Mouse (Mus musculus): ENCODE data around the gene Suco.

Suco gene

DNA sequence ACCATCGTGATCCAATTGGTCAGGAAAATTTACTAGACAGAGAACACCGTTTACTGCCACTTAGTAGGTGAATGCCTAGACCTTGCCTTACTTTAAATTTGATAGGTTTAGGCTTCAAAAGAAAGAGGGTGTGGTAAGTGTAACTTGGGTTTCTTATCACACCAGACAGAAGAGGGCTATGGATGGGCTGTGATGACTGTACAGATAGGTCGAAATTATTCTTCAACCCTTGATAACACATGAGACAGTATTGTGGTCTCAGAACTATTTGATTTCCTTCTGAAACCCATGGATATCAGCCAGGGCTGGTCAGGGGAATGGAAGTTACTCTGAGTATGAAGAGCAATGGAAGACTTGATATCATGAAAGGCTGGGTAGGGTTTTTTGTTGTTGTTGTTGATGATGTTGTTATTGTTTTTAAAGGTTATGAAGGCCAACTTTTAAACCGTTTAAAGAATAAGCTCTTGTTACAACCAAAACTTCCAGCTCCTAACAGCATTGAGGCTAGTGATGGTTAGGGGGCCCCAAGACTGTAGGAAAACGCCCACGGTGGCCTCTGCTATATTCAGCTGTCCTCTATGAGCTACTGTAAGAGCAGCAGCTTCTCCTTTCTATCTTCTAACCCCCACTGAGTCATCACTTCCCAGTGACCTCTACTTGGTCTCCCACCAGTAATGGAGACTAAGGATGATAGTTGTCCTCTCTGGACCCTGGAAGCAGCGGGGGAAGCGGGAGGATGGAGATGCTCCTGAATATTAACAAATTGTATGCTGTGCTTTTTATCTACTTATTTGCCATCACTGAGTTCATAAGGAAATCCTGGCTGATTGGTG lies 84.4 kb downstream of the Suco start:
- DNase-seq (ENCODE audit: extremely low spot score, low spot score): no peak

DNA sequence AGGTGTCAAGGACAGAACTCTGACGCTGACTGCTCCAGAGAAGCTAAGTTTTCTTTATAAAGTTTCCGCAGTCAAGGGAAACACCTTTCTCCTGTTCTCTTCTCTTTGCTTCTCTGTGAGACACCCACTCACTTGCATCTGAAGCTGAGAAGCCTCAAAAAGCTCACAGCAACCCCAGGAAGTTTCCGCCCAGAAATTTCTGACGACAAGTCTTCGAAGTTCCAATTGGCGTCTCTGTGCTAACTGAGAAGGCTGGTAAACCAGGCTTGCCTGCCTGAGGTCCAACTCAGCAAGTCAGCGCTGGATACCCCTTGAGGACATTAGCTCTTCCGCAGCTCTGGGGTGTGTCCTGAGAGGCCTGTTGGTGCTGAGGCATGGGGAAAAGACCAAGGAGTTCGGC lies 88.1 kb downstream of the Suco start, which contains the start of gene Fasl:
Gene Fasl, minus strand, starts transcription at position 157 of the 400 bp plus-strand sequence.
- no peak for DNase-seq (ENCODE audit: extremely low spot score, low spot score)

DNA sequence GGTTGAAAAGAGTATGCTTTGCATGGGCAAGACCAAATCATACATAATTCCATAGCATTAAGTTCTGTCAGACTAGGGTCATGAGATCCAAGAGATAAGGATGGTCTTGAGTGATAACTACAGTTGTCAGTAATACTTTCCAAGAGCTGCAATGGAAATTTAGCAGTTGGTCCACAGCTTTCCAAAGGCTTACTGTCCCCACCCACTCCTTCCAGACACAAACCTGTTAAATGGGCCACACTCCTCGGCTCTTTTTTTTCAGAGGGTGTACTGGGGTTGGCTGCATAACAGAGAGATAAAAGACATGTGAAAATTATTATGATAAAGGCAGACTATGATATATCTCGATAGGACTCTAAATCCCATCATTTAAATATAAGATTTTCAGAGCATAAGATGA lies 93.8 kb downstream of the Suco start:
- no peak for DNase-seq (ENCODE audit: extremely low spot score, low spot score)

DNA sequence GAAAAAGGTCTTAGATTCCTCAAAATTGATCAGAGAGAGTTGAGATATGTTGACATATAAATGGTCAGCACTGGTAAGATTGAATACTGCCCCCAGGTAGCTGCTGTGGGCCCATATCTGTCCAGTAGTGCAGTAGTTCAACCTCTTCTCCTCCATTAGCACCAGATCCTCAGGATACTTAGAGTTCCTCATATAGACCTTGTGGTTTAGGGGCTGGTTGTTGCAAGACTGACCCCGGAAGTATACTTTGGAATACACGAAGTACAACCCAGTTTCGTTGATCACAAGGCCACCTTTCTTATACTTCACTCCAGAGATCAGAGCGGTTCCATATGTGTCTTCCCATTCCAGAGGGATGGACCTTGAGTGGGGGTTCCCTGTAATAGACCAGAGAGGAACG lies 94.9 kb downstream of the Suco start:
- no peak for DNase-seq (ENCODE audit: extremely low spot score, low spot score)

DNA sequence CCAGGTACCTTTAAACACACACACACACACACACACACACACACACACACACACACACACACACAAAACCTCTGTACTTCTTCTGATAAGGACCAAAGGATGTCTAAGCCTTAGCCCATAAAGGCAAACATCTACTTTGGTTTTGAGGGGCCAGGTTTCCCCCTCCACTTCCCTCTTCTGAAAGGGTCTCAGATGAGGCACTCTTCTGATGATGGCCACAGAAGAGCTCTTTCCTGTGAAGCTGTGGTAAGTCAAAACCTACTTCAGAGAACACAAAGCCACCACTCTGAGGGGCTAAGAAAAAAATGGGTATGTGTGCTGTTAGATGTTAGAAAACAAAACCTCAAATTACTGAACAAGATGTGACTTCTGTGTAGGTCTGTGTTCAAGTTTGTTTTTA lies 97.4 kb downstream of the Suco start:
- no peak for DNase-seq (ENCODE audit: extremely low spot score, low spot score)

DNA sequence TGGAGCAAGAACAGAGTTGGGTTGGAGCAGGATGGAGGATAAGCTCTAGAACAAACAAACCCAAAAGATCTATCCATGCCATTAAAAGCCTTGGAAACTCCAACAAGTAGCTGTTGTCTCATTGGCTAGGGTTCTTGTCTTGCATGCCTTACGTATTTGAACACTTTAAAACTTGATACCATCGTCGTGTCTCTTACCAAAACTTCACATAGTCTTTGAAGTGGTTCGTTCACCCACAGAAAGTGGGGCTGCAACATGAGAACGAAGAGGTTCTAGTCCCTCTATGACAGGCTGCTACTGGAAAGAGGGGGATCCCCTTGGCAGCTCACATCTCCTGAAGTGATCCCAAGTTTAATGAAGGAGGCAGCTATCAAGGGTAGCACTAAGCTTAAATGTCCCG lies 101.3 kb downstream of the Suco start:
- no peak for DNase-seq (ENCODE audit: extremely low spot score, low spot score)

DNA sequence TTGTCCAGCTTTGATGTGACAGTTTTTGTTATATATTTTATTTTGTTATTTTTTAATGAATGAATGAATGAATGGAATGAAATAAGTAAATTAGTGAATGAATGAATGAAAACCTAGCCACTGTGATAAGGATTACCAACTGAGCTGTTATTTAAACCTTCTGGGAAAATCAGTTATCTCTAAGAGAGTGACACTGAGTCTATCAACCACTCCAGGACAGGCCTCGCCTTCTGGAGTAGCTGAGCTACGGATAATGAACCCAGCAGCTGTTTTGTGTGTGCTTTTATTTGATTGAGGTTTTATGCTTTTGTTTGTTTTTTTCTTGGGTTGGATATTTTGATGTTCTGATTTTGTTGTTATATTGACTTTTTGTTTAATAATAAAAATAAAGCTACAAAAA lies 105.2 kb downstream of the Suco start:
- no peak for DNase-seq (ENCODE audit: extremely low spot score, low spot score)

DNA sequence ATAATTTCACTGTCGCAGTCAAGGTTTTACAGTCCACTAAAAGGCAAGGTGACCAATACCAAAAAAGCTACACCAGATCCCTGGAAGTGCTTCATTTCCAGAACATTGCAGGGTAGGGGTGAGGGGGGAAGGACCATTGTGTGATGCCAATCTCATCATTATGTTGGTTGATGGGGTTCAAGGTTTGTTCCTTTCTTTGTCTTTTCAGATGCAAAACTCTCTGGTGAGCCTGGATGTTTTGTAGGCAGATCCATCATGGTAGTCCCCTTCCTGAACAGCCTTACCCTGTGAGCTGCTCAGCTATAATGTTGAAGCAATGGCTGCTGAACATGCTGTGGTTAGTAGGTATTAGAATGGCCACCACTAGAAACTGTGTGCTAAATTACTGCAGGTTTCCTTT lies 107.2 kb downstream of the Suco start:
- DNase-seq (ENCODE audit: extremely low spot score, low spot score): no peak

DNA sequence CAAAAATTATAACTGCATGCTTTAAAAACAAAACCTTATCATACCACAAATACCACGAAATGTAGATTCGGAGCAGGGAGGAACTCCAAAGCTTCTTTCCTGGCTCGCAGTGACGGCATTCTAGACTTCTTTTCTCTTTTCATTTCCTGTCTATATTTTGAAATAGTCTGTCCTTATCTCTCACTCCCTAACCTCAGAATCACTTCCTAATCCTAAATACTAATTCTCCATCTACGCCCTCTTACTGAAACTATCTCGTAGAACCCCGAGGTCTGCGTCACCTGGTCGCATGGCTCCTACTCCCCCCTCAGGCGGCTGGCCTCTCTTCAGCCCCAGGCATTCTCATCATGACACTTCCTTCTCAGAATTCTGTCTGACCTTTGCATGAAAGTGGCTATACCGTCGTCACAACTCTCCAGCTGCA lies 109.4 kb downstream of the Suco start:
- DNase-seq (ENCODE audit: extremely low spot score, low spot score): no peak

DNA sequence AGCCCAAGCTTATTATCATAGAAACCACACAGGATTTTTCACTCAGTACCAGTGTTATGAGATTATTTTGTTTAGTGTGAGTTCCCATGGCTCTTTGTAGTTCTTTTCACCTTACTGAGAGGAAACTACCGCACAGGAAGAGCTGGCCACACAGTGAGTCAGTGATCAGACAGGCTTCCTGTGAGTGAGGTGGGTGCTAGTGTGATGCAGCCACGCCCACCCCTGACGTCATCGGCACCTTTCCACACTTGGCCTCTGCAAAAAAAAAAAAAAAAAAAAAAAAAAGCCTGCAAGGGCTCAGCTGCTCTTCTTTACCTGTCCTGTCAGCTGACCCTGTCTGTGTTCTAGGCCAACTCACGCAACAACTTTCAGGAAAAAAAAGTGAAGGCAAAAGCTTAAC lies 109.8 kb downstream of the Suco start:
- no peak for DNase-seq (ENCODE audit: extremely low spot score, low spot score)
